Mouse (Mus musculus): ENCODE data around the gene Olfr281. TPM values are rescaled to one million over a fixed set of nuclear protein-coding genes. Genes with fewer than 3 reads are reported as not detected.
"Not testable (repeated sequence)": the region's sequence is repeated elsewhere in the genome, so short reads cannot be mapped to it uniquely, and the experiment has no call there.

Olfr281 gene
- polyA plus RNA-seq, 1 experiment from 2014 or later, result not detected

DNA sequence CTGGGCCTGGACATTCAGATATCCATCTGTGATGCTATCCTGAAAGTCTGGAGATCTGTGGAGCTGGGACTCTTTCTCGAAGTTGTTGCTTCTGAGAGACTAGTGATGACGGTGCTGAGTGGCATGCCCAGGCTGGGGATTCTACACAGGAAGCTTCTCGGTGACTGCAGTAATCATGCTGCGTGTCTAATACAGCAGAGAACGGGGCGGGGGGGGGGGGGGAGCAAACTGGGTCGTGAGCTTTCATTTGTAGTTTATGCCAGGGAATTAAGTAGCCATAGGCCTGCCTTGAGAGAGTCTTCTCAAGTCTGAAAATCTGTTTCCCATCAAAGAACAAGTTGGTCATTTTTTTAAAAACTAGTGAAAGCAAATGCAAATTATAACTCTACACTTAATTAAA, 34.3 kb upstream of the Olfr281 start:
- Histone ChIP-seq H3K36me3 (ENCODE audit: control insufficient read depth, insufficient read depth) (no peaks in the 10 kb centered on the region), H3K27ac (ENCODE audit: low read depth, low read length) (no peak overlapping the region), H3K4me2 (replicated peaks; ENCODE audit: low read depth) (no peak overlapping the region), H3K4me3 (ENCODE audit: low read depth, low read length) (no peak overlapping the region), H3K9me3 (ENCODE audit: control insufficient read depth) (no peaks in the 10 kb centered on the region), H3K27me3 (replicated peaks; ENCODE audit: control insufficient read depth, insufficient read depth, low read length) (no peaks in the 10 kb centered on the region), H3K4me1 (replicated peaks; ENCODE audit: control insufficient read depth, insufficient read depth, low read length) (no peaks in the 10 kb centered on the region), H3K9ac (ENCODE audit: low read depth, low read length) (no peak overlapping the region)
- TF ChIP-seq CTCF (IDR thresholded peaks at IDR 0.05; ENCODE audit: low read depth), result no peak
- ATAC-seq, result no peak
- WGBS, result 69% methylated on average over 7 of the region's 7 CpGs

DNA sequence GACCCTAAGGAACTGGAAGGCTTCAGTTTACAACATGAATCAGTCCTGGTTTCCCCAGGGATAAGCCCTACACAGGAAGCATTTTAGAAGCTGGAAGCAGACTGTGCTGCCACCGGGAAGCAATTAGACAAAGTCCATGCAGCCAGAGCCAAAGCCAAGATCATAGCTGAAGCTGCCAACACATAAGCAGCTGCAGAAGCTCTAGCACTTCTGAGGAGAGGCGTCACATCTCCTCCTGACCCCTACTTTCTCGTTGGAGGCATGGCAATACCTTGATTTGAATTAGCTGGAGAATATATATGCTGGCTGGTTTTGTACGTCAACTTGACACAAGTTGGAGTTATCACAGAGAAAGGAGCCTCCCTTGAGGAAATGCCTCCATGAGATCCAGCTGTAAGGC, 31.5 kb upstream of the Olfr281 start:
- Histone ChIP-seq H3K4me3 (ENCODE audit: low read depth, low read length) (no peak overlapping the region), H3K9me3 (ENCODE audit: control insufficient read depth) (no peaks in the 10 kb centered on the region), H3K36me3 (ENCODE audit: control insufficient read depth, insufficient read depth) (no peaks in the 10 kb centered on the region), H3K27ac (ENCODE audit: low read depth, low read length) (no peak overlapping the region), H3K4me2 (replicated peaks; ENCODE audit: low read depth) (no peak overlapping the region), H3K9ac (ENCODE audit: low read depth, low read length) (no peak overlapping the region), H3K4me1 (replicated peaks; ENCODE audit: control insufficient read depth, insufficient read depth, low read length) (no peaks in the 10 kb centered on the region), H3K27me3 (replicated peaks; ENCODE audit: control insufficient read depth, insufficient read depth, low read length) (no peaks in the 10 kb centered on the region)
- no peak for TF ChIP-seq CTCF (IDR thresholded peaks at IDR 0.05; ENCODE audit: low read depth)
- 50% methylated on average over 4 of the region's 4 CpGs for WGBS
- ATAC-seq, result no peak

DNA sequence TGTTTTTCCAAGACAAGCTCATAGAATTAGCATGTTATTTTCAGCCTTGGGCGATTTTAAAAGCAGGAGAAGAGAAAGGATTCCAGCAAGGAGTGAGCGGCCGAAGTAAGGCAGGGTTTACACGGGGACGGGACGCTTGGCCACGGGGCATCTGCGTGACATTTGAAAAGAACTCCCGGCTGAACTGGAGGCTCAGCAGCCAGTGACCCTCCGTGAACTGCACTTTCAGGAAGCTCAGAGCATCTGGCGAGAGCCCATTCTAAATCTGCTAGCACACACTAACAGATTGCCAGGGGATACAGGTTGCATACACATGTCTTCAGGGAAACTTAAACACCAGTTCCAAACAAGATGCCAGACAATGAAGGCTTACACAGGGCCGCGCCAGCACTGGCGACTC, 28.1 kb upstream of the Olfr281 start:
- peak overlapping the region; percentile 50 for H3K4me2 ChIP-seq (replicated peaks; ENCODE audit: low read depth)
- WGBS, result 69% methylated on average over 14 of the region's 14 CpGs
- ATAC-seq, result no peak

GRCm38 (mm10) chr15:98424753-98425152, 27.6 kb upstream of the Olfr281 start:
- TF ChIP-seq CTCF (IDR thresholded peaks at IDR 0.05; ENCODE audit: low read depth), result no peak
- Histone ChIP-seq H3K4me1 (replicated peaks; ENCODE audit: control insufficient read depth, insufficient read depth, low read length) (no peaks in the 10 kb centered on the region), H3K27me3 (replicated peaks; ENCODE audit: control insufficient read depth, insufficient read depth, low read length) (no peaks in the 10 kb centered on the region), H3K36me3 (ENCODE audit: control insufficient read depth, insufficient read depth) (no peaks in the 10 kb centered on the region), H3K4me3 (ENCODE audit: low read depth, low read length) (no peak overlapping the region), H3K27ac (ENCODE audit: low read depth, low read length) (peak overlapping the region; percentile 61), H3K9me3 (ENCODE audit: control insufficient read depth) (no peaks in the 10 kb centered on the region), H3K4me2 (replicated peaks; ENCODE audit: low read depth) (peak overlapping the region; percentile 50), H3K9ac (ENCODE audit: low read depth, low read length) (no peak overlapping the region)
- 10% methylated on average over 6 of the region's 6 CpGs for WGBS
- peak; percentile 95 for ATAC-seq

More for the DNA sequence above, 28.1 kb upstream of the Olfr281 start:
- no peak overlapping the region for H3K9ac ChIP-seq (ENCODE audit: low read depth, low read length)
- no peaks in the 10 kb centered on the region for H3K27me3 ChIP-seq (replicated peaks; ENCODE audit: control insufficient read depth, insufficient read depth, low read length)
- H3K27ac ChIP-seq (ENCODE audit: low read depth, low read length), result peak overlapping the region; percentile 61
- no peak for TF ChIP-seq CTCF (IDR thresholded peaks at IDR 0.05; ENCODE audit: low read depth)
- H3K9me3 ChIP-seq (ENCODE audit: control insufficient read depth), result no peaks in the 10 kb centered on the region
- no peaks in the 10 kb centered on the region for H3K4me1 ChIP-seq (replicated peaks; ENCODE audit: control insufficient read depth, insufficient read depth, low read length)
- H3K36me3 ChIP-seq (ENCODE audit: control insufficient read depth, insufficient read depth), result no peaks in the 10 kb centered on the region
- no peak overlapping the region for H3K4me3 ChIP-seq (ENCODE audit: low read depth, low read length)

DNA sequence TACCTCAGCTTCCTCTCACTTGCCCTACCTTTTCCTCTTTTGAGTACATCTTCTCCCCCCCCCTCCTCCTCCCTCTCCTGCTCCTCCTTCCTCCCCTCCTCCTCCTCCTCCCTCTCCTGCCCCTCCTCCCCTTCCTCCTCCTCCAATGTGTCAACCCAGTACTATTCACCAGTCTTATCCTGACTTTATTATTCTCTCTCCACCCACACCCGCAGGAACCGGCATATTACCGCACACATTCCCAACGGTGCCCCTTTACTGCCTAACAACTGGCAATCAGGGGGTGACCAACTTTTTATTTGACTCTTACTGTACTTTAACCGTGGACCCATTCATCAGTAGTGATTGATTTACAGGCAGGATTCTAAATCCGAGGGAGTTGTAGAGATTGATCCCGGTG, 27.2 kb upstream of the Olfr281 start:
- Histone ChIP-seq H3K36me3 (ENCODE audit: control insufficient read depth, insufficient read depth) (no peaks in the 10 kb centered on the region), H3K27ac (ENCODE audit: low read depth, low read length) (peak overlapping the region; percentile 61; the same call in 1 of the 2 replicates)
- peak; percentile 96 for ATAC-seq

GRCm38 (mm10) chr15:98430925-98431324, 21.5 kb upstream of the Olfr281 start, which contains the start of gene Olfr282:
Gene Olfr282, plus strand, starts transcription at chr15:98431225.
- H3K4me1 ChIP-seq (replicated peaks; ENCODE audit: control insufficient read depth, insufficient read depth, low read length); H3K4me2 ChIP-seq (replicated peaks; ENCODE audit: low read depth); H3K4me3 ChIP-seq (ENCODE audit: low read depth, low read length); H3K9ac ChIP-seq (ENCODE audit: low read depth, low read length); H3K27me3 ChIP-seq (replicated peaks; ENCODE audit: control insufficient read depth, insufficient read depth, low read length); H3K36me3 ChIP-seq (ENCODE audit: control insufficient read depth, insufficient read depth); ATAC-seq; H3K9me3 ChIP-seq (ENCODE audit: control insufficient read depth); H3K27ac ChIP-seq (ENCODE audit: low read depth, low read length): not testable (repeated sequence)
- WGBS, result 74% methylated on average over 5 of the region's 5 CpGs

More for the DNA sequence above, 27.2 kb upstream of the Olfr281 start:
- peak overlapping the region; percentile 50 for H3K4me2 ChIP-seq (replicated peaks; ENCODE audit: low read depth)
- TF ChIP-seq CTCF (IDR thresholded peaks at IDR 0.05; ENCODE audit: low read depth), result no peak
- 38% methylated on average over 7 of the region's 7 CpGs for WGBS
- no peaks in the 10 kb centered on the region for H3K9me3 ChIP-seq (ENCODE audit: control insufficient read depth)
- H3K4me1 ChIP-seq (replicated peaks; ENCODE audit: control insufficient read depth, insufficient read depth, low read length), result no peaks in the 10 kb centered on the region
- no peaks in the 10 kb centered on the region for H3K27me3 ChIP-seq (replicated peaks; ENCODE audit: control insufficient read depth, insufficient read depth, low read length)
- no peak overlapping the region for H3K4me3 ChIP-seq (ENCODE audit: low read depth, low read length)
- no peak overlapping the region for H3K9ac ChIP-seq (ENCODE audit: low read depth, low read length)

DNA sequence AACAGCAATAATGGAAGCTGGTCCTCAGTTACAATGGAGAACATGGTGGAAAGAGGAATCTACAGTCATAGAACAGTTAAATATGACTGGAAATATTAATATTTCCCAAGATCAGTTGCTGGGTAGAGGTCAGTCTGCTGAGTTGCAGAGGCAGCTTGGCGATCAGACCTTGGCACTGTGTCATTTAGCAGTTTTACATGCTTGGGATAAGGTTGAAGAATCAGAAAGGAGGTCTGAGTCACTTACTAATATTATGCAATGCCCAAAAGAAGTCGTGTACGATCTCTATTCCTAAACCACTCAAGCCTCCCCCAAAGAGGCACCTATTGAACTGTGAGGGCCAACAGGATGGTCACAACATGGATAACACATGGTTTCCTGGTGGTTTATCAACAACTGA, 7.8 kb upstream of the Olfr281 start:
- H3K9me3 ChIP-seq (ENCODE audit: control insufficient read depth), result no peaks in the 10 kb centered on the region
- H3K27me3 ChIP-seq (replicated peaks; ENCODE audit: control insufficient read depth, insufficient read depth, low read length), result no peaks in the 10 kb centered on the region
- no peak overlapping the region for H3K27ac ChIP-seq (ENCODE audit: low read depth, low read length)
- 74% methylated on average over 3 of the region's 3 CpGs for WGBS
- no peak for TF ChIP-seq CTCF (IDR thresholded peaks at IDR 0.05; ENCODE audit: low read depth)
- H3K9ac ChIP-seq (ENCODE audit: low read depth, low read length), result no peak overlapping the region
- H3K4me1 ChIP-seq (replicated peaks; ENCODE audit: control insufficient read depth, insufficient read depth, low read length), result no peaks in the 10 kb centered on the region
- ATAC-seq, result no peak
- no peak overlapping the region for H3K4me2 ChIP-seq (replicated peaks; ENCODE audit: low read depth)
- no peak overlapping the region for H3K4me3 ChIP-seq (ENCODE audit: low read depth, low read length)
- H3K36me3 ChIP-seq (ENCODE audit: control insufficient read depth, insufficient read depth), result no peaks in the 10 kb centered on the region

Measured in intestine, postnatal 0 days (tissue).